Mouse (Mus musculus): ENCODE data around the gene Col18a1. TPM values are rescaled to one million over a fixed set of nuclear protein-coding genes. Genes with fewer than 3 reads are reported as not detected.

The Col18a1 gene
- polyA plus RNA-seq (2015; fragmentation: Nextera tagmentation; extraction: Ambion mirVana) = 178 and 197 TPM in 2 replicates

DNA sequence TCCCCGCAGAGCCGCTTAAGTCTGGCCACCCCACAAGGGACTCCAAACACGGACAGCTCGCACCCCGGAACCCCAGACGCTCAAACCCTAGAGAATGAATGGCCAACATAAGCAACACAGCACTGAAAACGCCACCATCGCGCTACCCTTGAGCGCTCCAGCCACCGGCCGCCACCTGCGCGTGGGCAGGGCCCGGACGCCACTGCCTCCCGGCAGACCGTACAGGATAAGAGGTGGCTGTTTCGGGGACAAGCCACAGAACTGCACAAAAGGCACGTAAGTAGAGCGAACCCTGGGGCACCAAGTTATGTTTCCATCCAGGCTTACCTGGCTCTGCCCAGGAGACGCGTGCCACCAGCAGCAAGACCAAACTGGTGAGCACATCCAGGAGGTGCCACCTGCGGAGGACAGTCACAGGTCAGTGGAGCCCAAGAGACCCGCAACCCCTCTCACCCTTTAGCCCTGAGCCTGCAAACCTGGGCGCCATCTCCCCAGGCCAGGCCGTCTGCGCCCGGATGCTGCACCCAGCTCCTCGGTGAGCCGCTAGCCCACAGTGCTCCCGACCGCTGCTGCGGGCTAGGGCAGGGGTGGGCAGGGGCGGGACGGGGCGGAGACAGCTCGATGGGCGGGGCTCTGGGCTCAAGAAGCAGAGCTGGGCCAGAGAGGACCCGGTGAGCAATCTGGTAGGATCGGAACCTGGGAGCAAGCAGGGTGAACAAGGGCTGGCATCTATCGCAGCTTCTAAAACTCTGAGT, at the start of gene Col18a1:
Gene Col18a1 (minus strand): TSS at position 586 of the 755 bp plus-strand sequence.
- peak; percentile 81 for ATAC-seq (replicated peaks; ENCODE audit: low FRiP score, low read depth)
- Histone ChIP-seq H3K4me2 (ENCODE audit: low read length) (peak within 1 kb of the TSS; percentile 82), H3K27ac (peak within 1 kb of the TSS; percentile 85), H3K4me1 (replicated peaks; ENCODE audit: insufficient read depth, low read length) (peaks cover 11% of the 10 kb centered on the region; the same call in 1 of the 2 replicates), H3K9ac (ENCODE audit: low read depth, low read length) (peak within 1 kb of the TSS; percentile 40), H3K4me3 (replicated peaks; ENCODE audit: low read depth, low read length) (peak within 1 kb of the TSS; percentile 48), H3K9me3 (replicated peaks; ENCODE audit: low read length) (no peaks in the 10 kb centered on the region), H3K36me3 (ENCODE audit: insufficient read depth, low read length) (no peaks in the 10 kb centered on the region), H3K27me3 (ENCODE audit: insufficient read depth, low read length) (no peaks in the 10 kb centered on the region)
- DNase-seq (ENCODE audit: low spot score) = peak; percentile 69
- under 1% methylated on average over 42 of the region's 42 CpGs for WGBS
- no peak for TF ChIP-seq CTCF (IDR thresholded peaks at IDR 0.05; ENCODE audit: low read depth)

DNA sequence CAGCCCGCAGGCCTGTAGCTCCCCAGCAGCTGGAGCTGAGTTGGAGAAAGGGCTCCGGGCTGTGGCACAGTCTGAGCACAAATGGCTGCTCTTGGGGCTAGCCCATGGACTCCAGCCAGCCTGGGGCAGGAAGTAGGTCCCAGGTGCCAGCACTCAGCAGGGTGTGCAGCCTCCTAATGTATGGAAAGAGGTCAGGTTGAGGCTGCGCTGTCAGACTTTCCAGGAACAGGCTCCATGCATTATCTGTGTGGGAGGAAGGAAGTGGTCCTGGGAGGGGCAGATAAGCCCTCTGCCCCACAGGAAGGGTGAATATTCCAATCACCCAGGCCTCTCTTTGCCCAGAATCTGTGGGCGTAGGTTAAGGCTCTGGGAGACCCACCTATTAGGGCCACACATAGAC, 49.3 kb upstream of the Col18a1 start:
- Histone ChIP-seq H3K9me3 (replicated peaks; ENCODE audit: low read length) (no peaks in the 10 kb centered on the region), H3K9ac (ENCODE audit: low read depth, low read length) (no peak overlapping the region), H3K4me1 (replicated peaks; ENCODE audit: insufficient read depth, low read length) (peaks cover 33% of the 10 kb centered on the region)

DNA sequence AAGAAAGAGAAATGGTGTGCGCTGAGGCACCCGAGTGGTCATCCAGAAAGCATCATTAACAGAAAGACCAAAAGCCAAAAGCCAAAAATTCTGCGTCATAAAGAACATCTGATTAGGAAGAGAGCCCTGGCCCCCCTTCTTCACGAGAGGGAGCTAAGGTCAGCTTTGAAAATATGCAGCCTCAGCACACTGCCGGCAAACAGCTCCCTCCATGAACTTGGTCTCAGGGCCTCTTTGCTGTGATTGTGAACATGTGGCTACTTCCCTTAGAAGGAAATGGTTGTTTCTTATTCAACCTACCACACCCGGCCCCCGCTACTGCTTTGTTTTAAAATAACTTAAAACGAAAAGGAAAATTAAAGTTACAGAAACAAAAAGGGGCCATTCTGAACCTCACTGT, 48.2 kb upstream of the Col18a1 start:
- no peak overlapping the region for H3K4me3 ChIP-seq (replicated peaks; ENCODE audit: low read depth, low read length)
- H3K27ac ChIP-seq = peak overlapping the region; percentile 62
- TF ChIP-seq CTCF (IDR thresholded peaks at IDR 0.05; ENCODE audit: low read depth) = no peak
- no peaks in the 10 kb centered on the region for H3K9me3 ChIP-seq (replicated peaks; ENCODE audit: low read length)
- peaks cover 33% of the 10 kb centered on the region for H3K4me1 ChIP-seq (replicated peaks; ENCODE audit: insufficient read depth, low read length)
- H3K4me2 ChIP-seq (ENCODE audit: low read length) = no peak overlapping the region
- peak; percentile 85 for DNase-seq (ENCODE audit: low spot score)
- H3K27me3 ChIP-seq (ENCODE audit: insufficient read depth, low read length) = no peaks in the 10 kb centered on the region
- no peak overlapping the region for H3K9ac ChIP-seq (ENCODE audit: low read depth, low read length)
- WGBS = 48% methylated on average over 8 of the region's 8 CpGs
- ATAC-seq (replicated peaks; ENCODE audit: low FRiP score, low read depth) = no peak
- no peaks in the 10 kb centered on the region for H3K36me3 ChIP-seq (ENCODE audit: insufficient read depth, low read length)

More for the DNA sequence above, 49.3 kb upstream of the Col18a1 start:
- no peak for TF ChIP-seq CTCF (IDR thresholded peaks at IDR 0.05; ENCODE audit: low read depth)
- H3K4me3 ChIP-seq (replicated peaks; ENCODE audit: low read depth, low read length) = no peak overlapping the region
- WGBS = 62% methylated on average over 4 of the region's 4 CpGs
- H3K27ac ChIP-seq = peak overlapping the region; percentile 62
- no peak overlapping the region for H3K4me2 ChIP-seq (ENCODE audit: low read length)
- H3K36me3 ChIP-seq (ENCODE audit: insufficient read depth, low read length) = no peaks in the 10 kb centered on the region
- no peak for DNase-seq (ENCODE audit: low spot score)
- no peak for ATAC-seq (replicated peaks; ENCODE audit: low FRiP score, low read depth)
- no peaks in the 10 kb centered on the region for H3K27me3 ChIP-seq (ENCODE audit: insufficient read depth, low read length)

GRCm38 (mm10) chr10:77213483-77213882, 47.1 kb upstream of the Col18a1 start:
- Histone ChIP-seq H3K4me1 (replicated peaks; ENCODE audit: insufficient read depth, low read length) (peaks cover 33% of the 10 kb centered on the region), H3K4me2 (ENCODE audit: low read length) (no peak overlapping the region), H3K9ac (ENCODE audit: low read depth, low read length) (no peak overlapping the region), H3K27me3 (ENCODE audit: insufficient read depth, low read length) (no peaks in the 10 kb centered on the region), H3K9me3 (replicated peaks; ENCODE audit: low read length) (no peaks in the 10 kb centered on the region), H3K36me3 (ENCODE audit: insufficient read depth, low read length) (no peaks in the 10 kb centered on the region), H3K27ac (no peak overlapping the region), H3K4me3 (replicated peaks; ENCODE audit: low read depth, low read length) (no peak overlapping the region)
- 62% methylated on average over 5 of the region's 5 CpGs for WGBS
- DNase-seq (ENCODE audit: low spot score) (peak; percentile 36), ATAC-seq (replicated peaks; ENCODE audit: low FRiP score, low read depth) (no peak)
- TF ChIP-seq CTCF (IDR thresholded peaks at IDR 0.05; ENCODE audit: low read depth) = no peak

- no peaks in the 10 kb centered on the region for H3K9me3 ChIP-seq (replicated peaks; ENCODE audit: low read length)
- H3K36me3 ChIP-seq (ENCODE audit: insufficient read depth, low read length) = no peaks in the 10 kb centered on the region
- no peak overlapping the region for H3K9ac ChIP-seq (ENCODE audit: low read depth, low read length)
- no peak overlapping the region for H3K4me3 ChIP-seq (replicated peaks; ENCODE audit: low read depth, low read length)
- no peak for TF ChIP-seq CTCF (IDR thresholded peaks at IDR 0.05; ENCODE audit: low read depth)
- no peak overlapping the region for H3K4me2 ChIP-seq (ENCODE audit: low read length)
- 77% methylated on average over 6 of the region's 6 CpGs for WGBS
- H3K4me1 ChIP-seq (replicated peaks; ENCODE audit: insufficient read depth, low read length) = peaks cover 33% of the 10 kb centered on the region
- no peak; the same call in 1 of the 2 replicates for ATAC-seq (replicated peaks; ENCODE audit: low FRiP score, low read depth)
- no peak overlapping the region for H3K27ac ChIP-seq
- DNase-seq (ENCODE audit: low spot score) = peak; percentile 55
- no peaks in the 10 kb centered on the region for H3K27me3 ChIP-seq (ENCODE audit: insufficient read depth, low read length)
These were observed 46.2 kb upstream of the Col18a1 start for GRCm38 (mm10) chr10:77212354-77213120.

DNA sequence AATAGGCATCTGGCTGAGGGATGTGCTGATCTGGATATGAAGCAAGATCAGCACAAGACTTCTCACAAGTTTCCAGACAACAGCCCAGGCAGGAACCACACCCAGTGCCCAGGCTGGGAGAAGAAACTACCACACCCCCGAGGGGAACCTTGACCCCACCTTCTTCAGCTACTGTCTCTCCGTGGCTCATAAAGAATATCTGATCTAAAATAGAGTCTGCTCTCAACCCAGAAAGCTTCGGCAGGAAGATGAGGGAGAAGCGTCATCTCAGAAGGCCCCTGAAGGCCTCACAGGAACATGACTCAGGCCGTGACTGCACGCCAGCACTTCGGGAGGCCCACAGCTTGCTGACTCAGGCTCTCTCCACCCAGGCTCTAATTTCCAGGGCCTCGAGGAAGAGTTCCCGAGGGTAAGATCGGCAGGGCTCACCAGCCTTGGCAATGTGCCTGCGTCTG, 44.8 kb upstream of the Col18a1 start:
- no peak for TF ChIP-seq CTCF (IDR thresholded peaks at IDR 0.05; ENCODE audit: low read depth)
- Histone ChIP-seq H3K4me1 (replicated peaks; ENCODE audit: insufficient read depth, low read length) (peaks cover 25% of the 10 kb centered on the region), H3K36me3 (ENCODE audit: insufficient read depth, low read length) (no peaks in the 10 kb centered on the region), H3K9me3 (replicated peaks; ENCODE audit: low read length) (no peaks in the 10 kb centered on the region), H3K9ac (ENCODE audit: low read depth, low read length) (no peak overlapping the region), H3K4me3 (replicated peaks; ENCODE audit: low read depth, low read length) (no peak overlapping the region), H3K27me3 (ENCODE audit: insufficient read depth, low read length) (no peaks in the 10 kb centered on the region), H3K27ac (peak overlapping the region; percentile 66), H3K4me2 (ENCODE audit: low read length) (no peak overlapping the region)
- WGBS = 25% methylated on average over 11 of the region's 11 CpGs
- peak; percentile 59 for DNase-seq (ENCODE audit: low spot score)
- ATAC-seq (replicated peaks; ENCODE audit: low FRiP score, low read depth) = no peak
